Mouse (Mus musculus): ENCODE data around the gene Fndc4.

DNA sequence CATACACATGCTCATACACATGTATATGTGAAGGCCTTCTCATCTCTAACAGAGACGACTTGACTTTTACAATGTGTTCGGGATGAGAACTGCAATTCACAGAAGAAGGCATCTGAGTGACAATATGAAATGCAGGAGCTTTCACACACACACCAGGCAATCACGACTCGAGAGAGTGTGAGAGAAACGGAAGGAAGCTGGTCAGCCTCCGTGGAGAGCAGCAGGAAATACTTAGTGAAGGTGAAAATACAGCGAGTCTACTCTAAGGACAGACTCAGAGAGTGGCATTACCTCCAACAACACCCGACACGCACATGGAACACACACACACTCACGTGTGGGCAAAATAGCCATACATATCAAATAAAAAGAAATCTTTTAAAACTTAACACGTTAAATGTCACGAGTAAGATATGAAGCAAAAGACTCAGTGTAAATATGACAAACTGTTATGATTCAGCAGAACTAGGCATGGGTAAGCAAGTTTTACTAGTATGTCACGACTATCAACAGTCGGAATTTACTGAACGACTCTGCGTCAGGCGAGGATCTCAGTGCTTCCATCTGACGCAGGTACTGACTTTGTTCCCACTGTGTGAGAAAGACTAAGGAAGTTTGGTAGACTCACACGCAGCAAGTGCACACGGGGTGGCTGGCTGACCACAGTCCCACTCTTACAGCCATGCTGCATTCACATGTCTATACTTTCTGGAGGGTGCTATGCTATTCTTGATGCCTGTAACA lies 16.5 kb downstream of the Fndc4 start:
- TF ChIP-seq CTCF (IDR thresholded peaks at IDR 0.05; ENCODE audit: control insufficient read depth, insufficient read depth, insufficient read length) (no peak), USF1 (IDR thresholded peaks at IDR 0.05; ENCODE audit: low read depth) (no peak), MAX (IDR thresholded peaks at IDR 0.05) (no peak), MYOG (IDR thresholded peaks at IDR 0.05; ENCODE audit: control insufficient read depth, extremely low read depth, insufficient read length) (no peak), FOSL1 (IDR thresholded peaks at IDR 0.05; ENCODE audit: insufficient read depth, low read length, poor library complexity, severe bottlenecking) (no peak)
